Mouse (Mus musculus) layer of hippocampus, adult 18-20 months (tissue): ENCODE measurements at regions not wholly inside any gene's neighbourhood (a gene's known extent, or its start where the extent isn't known, plus 50 kb on each side); places are given as distances from the start of the nearest gene placed in this dataset.

Source experiments
- DNase-seq, 2 experiments: peaks; one replicate each; pipeline ENCODE4 v3.0.0; 2022; ENCODE audit warnings: low spot score in 2 of 2

GRCm38 (mm10) chr14:112465096-112465495 lies 790.2 kb downstream of the Slitrk5 start:
- DNase-seq = peak; percentile 9 to 64

- DNase-seq = peak in 1 of 2 experiments; percentile 1
Measured at GRCm38 (mm10) chr14:112466305-112466864, 791.5 kb downstream of the Slitrk5 start.

- DNase-seq = no peak
Measured at GRCm38 (mm10) chr14:112475541-112475940, 800.6 kb downstream of the Slitrk5 start.
